Mouse (Mus musculus) lung, adult 2 months (tissue): Measurements from ENCODE around the gene Gm7075. TPM values are rescaled to one million over a fixed set of nuclear protein-coding genes. Genes with fewer than 3 reads are reported as not detected.
"Not testable (repeated sequence)": the region's sequence is repeated elsewhere in the genome, so short reads cannot be mapped to it uniquely, and the experiment has no call there.

Source experiments
- DNase-seq: peaks from one replicate; pipeline ENCODE4 v3.0.0; 2022
- H3K4me1 ChIP-seq: fragments of 200-500 bp; 2 replicates; pipeline ENCODE4 v1.6.1; 2011; ENCODE audit warnings: low read length; ENCODE audit not compliant: control insufficient read depth, insufficient read depth
- H3K4me3 ChIP-seq: fragments of 200-500 bp; replicated peaks from 2 replicates; pipeline ENCODE3; 2011; ENCODE audit warnings: low read depth, mild to moderate bottlenecking, control low read depth, low read length; ENCODE audit errors: extremely low read depth
- CTCF ChIP-seq: fragments of 200-500 bp; IDR thresholded peaks from 2 replicates; pipeline ENCODE4 v1.5.1; 2011; ENCODE audit warnings: mild to moderate bottlenecking, low read length, control low read depth; ENCODE audit not compliant: insufficient read depth
- POLR2A ChIP-seq: fragments of 200-500 bp; IDR thresholded peaks from 2 replicates; pipeline ENCODE4 v1.6.1; 2011; ENCODE audit warnings: low read depth, mild to moderate bottlenecking, control low read depth, low read length, borderline replicate concordance; ENCODE audit errors: extremely low read depth
- WGBS: fragments of 180-500 bp; shearing (Covaris S2); methylation state at CpG from one replicate; pipeline ENCODE4 v1.1.7; 2018; 5-methylcytosine and 5-hydroxymethylcytosine counted together
- polyA plus RNA-seq: library from polyadenylated mRNA; depleted of rRNA; stranded (reverse); fragments of >200 nt; gene quantifications from 2 replicates; pipeline ENCODE4 v1.2.3, GENCODE M21; 2012; rRNA removed

Gene Gm7075
- not detected in 2 replicates for polyA plus RNA-seq

DNA sequence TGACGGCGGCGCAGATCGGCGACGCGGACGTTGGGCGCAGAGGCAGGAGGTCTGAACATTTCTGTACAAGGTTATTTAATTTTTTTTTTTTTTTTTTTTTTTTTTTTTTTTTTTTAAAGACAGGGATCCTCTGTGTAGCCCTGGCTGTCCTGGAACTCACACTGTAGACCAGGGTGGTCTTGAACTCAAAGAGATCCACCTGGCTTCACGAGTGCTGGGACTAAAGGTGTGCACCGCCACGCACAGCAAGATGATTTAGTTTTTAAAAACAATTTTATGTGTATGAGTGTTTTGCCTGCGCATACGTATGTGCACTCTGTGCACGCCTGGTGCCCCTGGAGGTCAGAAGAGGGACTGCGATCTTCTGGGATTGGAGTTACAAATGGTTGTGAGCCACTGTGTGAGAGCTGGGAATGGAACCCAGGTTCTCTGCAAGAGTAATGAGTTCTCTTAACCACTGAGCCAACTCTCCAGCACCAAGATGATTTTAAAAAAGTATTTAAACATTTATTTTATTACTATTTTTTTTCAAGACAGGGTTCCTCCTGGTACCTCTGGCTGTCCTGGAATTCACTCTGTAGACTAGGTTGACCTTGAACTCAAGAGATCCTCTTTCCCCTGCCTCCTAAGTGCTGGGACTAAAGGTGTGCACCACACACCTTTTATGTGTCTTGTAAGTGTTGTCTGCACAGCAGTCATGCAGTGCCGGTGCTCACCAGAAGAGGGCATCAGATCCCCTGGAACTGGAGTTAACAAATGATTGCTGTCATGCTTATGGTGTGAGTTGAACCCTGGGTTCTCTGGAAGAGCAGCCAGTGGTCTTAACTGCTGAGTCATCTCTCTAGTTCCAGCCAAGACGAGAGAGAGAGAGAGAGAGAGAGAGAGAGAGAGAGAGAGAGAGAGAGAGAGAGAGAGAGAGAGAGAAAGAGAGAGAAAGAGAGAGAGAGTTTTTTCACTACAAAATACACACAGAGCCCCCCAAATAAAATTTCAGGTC, at the start of gene Gm7075:
TSS of gene Gm7075 (minus strand) at position 51 of the 997 bp plus-strand sequence.
- WGBS: 85% methylated on average over 18 of the region's 18 CpGs
- DNase-seq: peak; percentile 38
- no peak within 1 kb of the TSS for H3K4me3 ChIP-seq
- H3K4me1 ChIP-seq: no peaks in the 10 kb centered on the region
- TF ChIP-seq CTCF: peak; percentile 72
- no peak for TF ChIP-seq POLR2A

DNA sequence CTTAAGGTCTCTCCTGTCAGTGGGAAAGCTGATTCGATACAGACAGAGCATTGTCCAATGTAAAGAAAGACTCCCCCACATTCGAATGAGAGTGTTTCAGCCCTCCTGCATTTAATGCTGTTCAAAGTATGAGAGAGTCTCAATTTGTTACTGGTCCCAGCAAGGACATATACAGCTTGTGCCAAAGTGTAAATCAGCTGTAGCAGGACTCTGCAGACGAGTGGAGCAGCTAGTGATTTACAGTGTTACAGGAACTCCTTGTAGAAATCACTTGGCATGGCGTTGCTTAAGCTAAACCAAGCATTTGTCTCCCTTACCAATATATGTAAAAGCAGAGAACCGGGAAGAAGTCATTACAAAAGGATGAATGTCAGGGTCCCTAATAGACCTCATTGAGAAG, 39.3 kb upstream of the Gm7075 start:
- no peak for TF ChIP-seq CTCF
- no peak for TF ChIP-seq POLR2A
- Histone ChIP-seq H3K4me1 (no peaks in the 10 kb centered on the region), H3K4me3 (no peak overlapping the region)
- WGBS: 58% methylated on average over 5 of the region's 5 CpGs
- no peak for DNase-seq

DNA sequence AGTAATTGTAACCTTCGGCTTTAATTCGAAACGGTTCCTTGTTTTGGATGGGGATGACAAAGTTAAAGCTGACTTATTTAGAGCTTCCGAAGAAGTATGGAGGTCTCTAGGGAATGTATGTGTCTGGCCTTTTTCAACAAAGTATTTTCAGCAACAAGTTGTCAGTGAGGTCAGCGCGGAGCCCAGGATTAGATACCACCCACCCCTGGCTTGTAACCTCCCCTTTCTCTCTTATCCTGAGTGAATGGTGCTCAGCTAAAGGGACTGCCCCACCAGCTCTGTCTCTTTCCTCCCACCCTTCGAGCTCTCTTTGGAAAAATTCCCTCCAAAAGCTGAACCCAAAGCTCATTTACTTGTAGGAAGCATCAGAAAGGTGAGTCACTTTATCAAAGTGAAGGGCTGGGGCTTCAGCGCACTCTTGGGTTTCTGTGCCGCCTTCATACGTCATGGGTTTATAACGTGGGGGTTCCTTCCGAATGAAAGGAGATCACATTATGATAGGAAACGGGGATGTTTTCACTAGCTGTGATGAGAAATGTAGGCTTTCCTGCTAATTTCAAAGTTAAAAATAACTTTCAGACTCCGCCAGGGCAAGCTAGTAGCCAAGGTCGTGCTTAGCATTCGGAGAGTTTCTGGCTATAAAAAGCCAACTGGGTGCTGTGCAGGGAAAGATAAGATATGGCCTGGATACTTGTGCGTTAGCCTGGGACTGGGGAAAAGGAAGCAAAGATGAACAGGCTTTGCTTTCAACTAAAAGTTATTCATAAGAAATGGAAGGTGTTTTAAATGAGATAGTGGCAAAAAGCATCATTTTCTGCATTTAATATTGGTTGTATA, 35.9 kb upstream of the Gm7075 start:
- 37% methylated on average over 17 of the region's 17 CpGs for WGBS
- TF ChIP-seq CTCF (no peak), POLR2A (no peak)
- DNase-seq: no peak
- H3K4me3 ChIP-seq: peak overlapping the region; percentile 23
- H3K4me1 ChIP-seq: peaks cover 3% of the 10 kb centered on the region; the same call in 1 of the 2 replicates

DNA sequence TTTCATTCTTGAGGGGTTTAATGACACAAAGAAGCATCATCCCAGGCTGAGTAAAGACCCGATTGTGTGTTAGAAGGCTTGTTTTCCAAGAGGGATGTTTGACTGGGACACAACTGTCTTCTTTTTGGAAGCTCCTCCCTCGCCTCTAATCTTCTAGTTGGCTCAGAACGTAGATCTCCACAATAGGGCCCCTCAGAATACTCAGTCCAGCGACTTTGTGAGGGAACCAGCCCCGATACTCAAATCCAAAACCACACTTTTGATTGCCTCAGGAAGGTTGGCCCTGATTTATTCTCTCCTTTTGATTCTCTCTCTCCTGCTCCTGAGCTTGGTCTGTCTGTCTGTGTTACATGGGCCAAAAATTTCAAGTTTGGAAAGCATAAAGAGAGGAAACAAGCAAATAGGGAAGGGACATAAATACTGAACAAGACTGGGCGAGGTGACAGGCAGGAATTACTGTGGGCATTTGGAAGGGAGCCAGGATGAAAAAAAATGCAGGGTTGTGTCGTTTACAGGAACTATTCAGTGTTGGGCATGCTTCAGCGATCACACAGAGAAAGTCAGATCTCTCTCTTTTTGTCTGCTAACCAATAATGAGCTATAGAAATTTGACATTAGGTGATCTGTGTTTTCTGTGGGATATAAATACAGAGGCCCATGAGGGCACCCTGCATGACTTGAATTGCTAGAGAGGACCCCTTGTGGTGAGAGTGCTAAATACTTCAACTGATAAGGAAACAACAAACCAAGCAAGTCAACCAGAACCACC, 33.7 kb upstream of the Gm7075 start:
- H3K4me3 ChIP-seq: no peak overlapping the region
- WGBS: 37% methylated on average over 8 of the region's 8 CpGs
- H3K4me1 ChIP-seq: peaks cover 3% of the 10 kb centered on the region; the same call in 1 of the 2 replicates
- DNase-seq: no peak
- no peak for TF ChIP-seq CTCF
- no peak for TF ChIP-seq POLR2A

DNA sequence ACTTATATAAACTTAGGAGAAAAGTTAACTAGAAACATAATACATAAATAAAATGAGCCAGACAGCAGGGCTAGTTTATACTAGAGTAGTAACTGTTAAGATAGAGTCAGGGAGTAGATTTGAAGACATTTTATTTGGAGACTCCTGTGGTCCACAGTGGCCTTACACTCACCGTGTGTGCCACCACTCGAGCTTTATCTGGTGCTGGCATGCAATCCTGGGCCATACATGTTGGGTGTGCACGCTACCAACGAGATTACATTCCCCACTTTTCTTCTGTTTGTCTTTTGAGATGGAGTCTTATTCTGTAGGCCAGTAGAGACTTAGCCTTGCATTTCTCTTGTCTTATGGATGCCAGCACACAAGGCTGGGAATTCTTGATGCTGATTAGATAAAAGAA, 32.3 kb upstream of the Gm7075 start:
- H3K4me1 ChIP-seq: peaks cover 3% of the 10 kb centered on the region; the same call in 1 of the 2 replicates
- TF ChIP-seq POLR2A (no peak), CTCF (no peak)
- DNase-seq: no peak
- H3K4me3 ChIP-seq: no peak overlapping the region
- 80% methylated on average over 4 of the region's 4 CpGs for WGBS

DNA sequence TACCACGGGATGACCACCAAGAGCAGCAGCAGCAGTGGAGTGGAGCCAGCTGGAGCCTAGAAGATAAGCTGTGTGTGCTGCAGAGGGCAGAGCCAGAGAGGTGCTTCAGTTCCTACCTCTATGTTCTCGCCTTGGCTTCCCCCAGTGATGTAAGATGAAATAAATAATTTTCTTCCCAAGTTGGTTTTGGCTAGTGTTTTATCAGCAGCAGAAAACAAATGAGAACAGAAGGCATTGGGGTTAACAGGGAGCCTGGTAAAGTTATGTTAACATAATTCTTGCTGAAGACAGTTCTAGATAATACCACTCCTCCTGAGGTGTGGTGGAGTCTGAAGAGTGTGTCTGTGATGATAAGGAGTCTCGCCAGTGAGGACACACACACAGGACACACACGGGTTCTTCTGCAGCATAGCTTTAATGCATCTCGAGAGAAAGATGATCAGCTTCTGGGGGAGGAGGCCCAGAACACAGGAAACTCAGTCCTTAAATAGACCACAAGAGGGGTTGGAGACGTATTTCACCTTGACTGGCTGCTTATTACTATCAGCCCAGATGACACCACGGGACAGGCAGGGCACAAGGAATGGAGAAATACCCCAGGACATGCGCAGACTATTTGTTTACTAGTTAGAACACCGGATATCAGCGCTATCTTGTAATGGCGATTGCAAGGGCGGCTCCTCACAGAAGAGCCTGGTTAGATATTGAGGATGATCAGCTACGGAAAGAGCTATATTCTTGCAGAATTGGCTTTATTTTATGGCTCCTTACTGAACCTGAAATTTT, 23.2 kb upstream of the Gm7075 start:
- DNase-seq, H3K4me3 ChIP-seq, H3K4me1 ChIP-seq: not testable (repeated sequence)
- WGBS: 74% methylated on average over 13 of the region's 13 CpGs

DNA sequence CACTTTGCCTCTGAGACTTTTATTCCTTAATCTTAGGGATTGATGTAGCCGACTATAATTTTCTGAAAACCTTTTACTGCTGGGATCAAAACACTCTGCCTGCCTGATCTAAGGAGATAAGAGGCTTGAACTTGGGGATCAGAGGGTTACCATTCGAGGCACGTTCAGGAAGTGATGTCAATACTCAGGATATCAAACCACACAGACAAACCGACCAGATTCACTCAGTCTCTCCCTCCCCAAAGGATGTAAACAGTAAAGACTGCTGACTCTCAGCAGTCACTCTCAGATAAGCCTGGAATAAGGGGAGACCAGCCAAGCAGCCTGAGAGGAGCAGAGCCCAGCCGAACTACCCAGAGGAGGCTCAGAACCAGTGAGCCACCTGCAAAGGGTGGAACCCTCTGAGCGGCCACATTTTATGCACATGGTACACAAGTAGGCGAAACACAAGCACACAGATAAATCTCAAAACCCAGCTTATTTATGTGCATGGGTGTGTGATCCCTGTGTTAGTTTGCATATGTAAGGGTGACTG, 18.2 kb upstream of the Gm7075 start:
- 50% methylated on average over 7 of the region's 7 CpGs for WGBS
- H3K4me3 ChIP-seq: no peak overlapping the region
- TF ChIP-seq CTCF (no peak), POLR2A (no peak)
- H3K4me1 ChIP-seq: no peaks in the 10 kb centered on the region
- DNase-seq: no peak

DNA sequence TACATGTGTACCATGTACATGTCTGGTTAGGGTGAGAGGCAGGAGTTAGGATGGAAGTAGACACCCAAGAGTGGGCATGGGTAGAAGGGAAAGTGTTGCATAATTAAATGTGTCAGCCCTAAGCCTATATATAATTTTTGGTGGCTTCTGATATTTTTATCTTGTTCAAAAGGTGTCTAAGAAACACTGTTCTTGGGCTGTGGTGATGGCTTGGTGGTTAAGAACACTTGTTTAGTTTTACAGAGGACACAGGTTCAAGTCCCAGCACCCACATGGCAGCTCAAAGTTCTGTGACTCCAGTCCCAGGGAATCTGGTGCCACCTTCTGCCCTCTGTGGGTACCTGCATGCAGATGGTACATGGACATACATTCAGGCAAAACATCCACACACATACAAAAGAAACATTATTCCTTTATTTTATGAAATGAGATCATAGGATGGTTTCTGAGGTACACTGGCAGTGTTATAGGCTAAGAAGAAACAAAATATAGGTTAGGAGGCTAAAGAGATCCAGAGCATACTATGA, 17.2 kb upstream of the Gm7075 start:
- Histone ChIP-seq H3K4me1 (no peaks in the 10 kb centered on the region), H3K4me3 (no peak overlapping the region)
- no peak for DNase-seq
- TF ChIP-seq CTCF (no peak), POLR2A (no peak)
